Mouse (Mus musculus): ENCODE data around the gene Gm49405.
A peak's percentile ranks its signal among the peaks of the same experiment; 100 is the strongest.
"Not testable (repeated sequence)": the region's sequence is repeated elsewhere in the genome, so short reads cannot be mapped to it uniquely, and the experiment has no call there.

Gene Gm49405

GRCm38 (mm10) chr19:4013066-4013465 is 12.6 kb downstream of the Gm49405 start:
- no peak for DNase-seq (ENCODE audit: low spot score in 2 of 2)

GRCm38 (mm10) chr19:4014802-4015201 is 14.4 kb downstream of the Gm49405 start:
- no peak for DNase-seq (ENCODE audit: low spot score in 2 of 2)

GRCm38 (mm10) chr19:4015635-4016034 is 15.2 kb downstream of the Gm49405 start:
- DNase-seq (ENCODE audit: low spot score in 2 of 2): no peak

GRCm38 (mm10) chr19:4017921-4018587 is 17.6 kb downstream of the Gm49405 start:
- DNase-seq (ENCODE audit: low spot score in 2 of 2): no peak

GRCm38 (mm10) chr19:4018743-4019583 is 18.5 kb downstream of the Gm49405 start:
- DNase-seq (ENCODE audit: low spot score in 2 of 2): peak in 1 of 2 experiments; percentile 57

- DNase-seq (ENCODE audit: low spot score in 2 of 2): no peak
These were observed 22.8 kb downstream of the Gm49405 start for GRCm38 (mm10) chr19:4023185-4023584.

GRCm38 (mm10) chr19:4027576-4027975 is 27.1 kb downstream of the Gm49405 start:
- DNase-seq (ENCODE audit: low spot score in 2 of 2): no peak

GRCm38 (mm10) chr19:4032668-4033067 is 32.2 kb downstream of the Gm49405 start:
- no peak for DNase-seq (ENCODE audit: low spot score in 2 of 2)

- DNase-seq (ENCODE audit: low spot score in 2 of 2): no peak
These were observed 32.9 kb downstream of the Gm49405 start for GRCm38 (mm10) chr19:4033298-4033697.

GRCm38 (mm10) chr19:4033742-4034141 is 33.3 kb downstream of the Gm49405 start:
- no peak for DNase-seq (ENCODE audit: low spot score in 2 of 2)

GRCm38 (mm10) chr19:4036327-4037045 is 36.1 kb downstream of the Gm49405 start:
- DNase-seq (ENCODE audit: low spot score in 2 of 2): no peak

- not testable (repeated sequence) for DNase-seq (ENCODE audit: low spot score in 2 of 2)
These were observed 36.8 kb downstream of the Gm49405 start for GRCm38 (mm10) chr19:4037154-4037787.

- DNase-seq (ENCODE audit: low spot score in 2 of 2): peak; percentile 81 to 85
These were observed 37.4 kb downstream of the Gm49405 start, which contains the start of gene Gstp1 for GRCm38 (mm10) chr19:4037788-4038232. TSS of gene Gstp1 (minus strand) at chr19:4037985.

GRCm38 (mm10) chr19:4040941-4041340 is 40.5 kb downstream of the Gm49405 start:
- DNase-seq (ENCODE audit: low spot score in 2 of 2): not testable (repeated sequence)

- DNase-seq (ENCODE audit: low spot score in 2 of 2): not testable (repeated sequence)
These were observed 41.1 kb downstream of the Gm49405 start for GRCm38 (mm10) chr19:4041500-4041899.

GRCm38 (mm10) chr19:4042124-4042523 is 41.7 kb downstream of the Gm49405 start:
- no peak for DNase-seq (ENCODE audit: low spot score in 2 of 2)

GRCm38 (mm10) chr19:4044109-4044508 is 43.7 kb downstream of the Gm49405 start:
- DNase-seq (ENCODE audit: low spot score in 2 of 2): not testable (repeated sequence)

GRCm38 (mm10) chr19:4045966-4046865 is 45.8 kb downstream of the Gm49405 start, which contains the start of gene Gstp2:
TSS of gene Gstp2 (minus strand) at chr19:4046023.
- no peak for DNase-seq (ENCODE audit: low spot score in 2 of 2)

- DNase-seq (ENCODE audit: low spot score in 2 of 2): no peak
These were observed 46.4 kb downstream of the Gm49405 start for GRCm38 (mm10) chr19:4046866-4047254.

GRCm38 (mm10) chr19:4047859-4048258 is 47.4 kb downstream of the Gm49405 start:
- peak; percentile 58 to 90 for DNase-seq (ENCODE audit: low spot score in 2 of 2)
